Mouse (Mus musculus) kidney, postnatal 0 days (tissue): ENCODE data around the gene Nrarp. TPM values are rescaled to one million over a fixed set of nuclear protein-coding genes. Genes with fewer than 3 reads are reported as not detected.

Experiments used
- ATAC-seq: fragments of 200-750 bp; cut with Nextera tagmentation; replicated peaks from 2 replicates; pipeline ENCODE4 v1.8.0; 2017; ENCODE audit warnings: low read depth, moderate number of reproducible peaks, moderate TSS enrichment, moderate library complexity; ENCODE audit not compliant: low FRiP score
- DNase-seq: peaks from one replicate; pipeline ENCODE4 v3.0.0-alpha.2; 2016; ENCODE audit warnings: low spot score
- H3K27ac ChIP-seq: fragments of 300-500 bp; sonication (generic); 2 replicates; pipeline ENCODE4 v1.5.1; 2014; ENCODE audit warnings: mild to moderate bottlenecking
- H3K27me3 ChIP-seq: fragments of 300-500 bp; sonication (generic); 2 replicates; pipeline ENCODE4 v1.6.1; 2014; ENCODE audit warnings: low read length, mixed read lengths; ENCODE audit not compliant: insufficient read depth
- H3K36me3 ChIP-seq: fragments of 300-500 bp; sonication (generic); 2 replicates; pipeline ENCODE4 v1.6.1; 2014; ENCODE audit warnings: low read length, mixed read lengths; ENCODE audit not compliant: insufficient read depth
- H3K4me1 ChIP-seq: fragments of 300-500 bp; sonication (generic); replicated peaks from 2 replicates; pipeline ENCODE4 v1.6.1; 2014; ENCODE audit warnings: antibody characterized with exemption, low read length, mixed read lengths; ENCODE audit not compliant: insufficient read depth
- H3K4me2 ChIP-seq: fragments of 300-500 bp; sonication (generic); 2 replicates; pipeline ENCODE4 v1.6.1; 2014; ENCODE audit warnings: mild to moderate bottlenecking, low read length, moderate library complexity, mixed read lengths
- H3K4me3 ChIP-seq: fragments of 300-500 bp; sonication (generic); replicated peaks from 2 replicates; pipeline ENCODE4 v1.5.1; 2014; ENCODE audit warnings: low read depth, low read length
- H3K9ac ChIP-seq: fragments of 300-500 bp; sonication (generic); 2 replicates; pipeline ENCODE4 v1.6.1; 2014; ENCODE audit warnings: low read depth, low read length
- H3K9me3 ChIP-seq: fragments of 300-500 bp; sonication (generic); replicated peaks from 2 replicates; pipeline ENCODE4 v1.6.1; 2016; ENCODE audit warnings: low read length, inconsistent platforms, mixed read lengths
- CTCF ChIP-seq: IDR thresholded peaks from 2 replicates; pipeline ENCODE4 v1.5.1; 2016; ENCODE audit warnings: antibody characterized with exemption, low read depth, mild to moderate bottlenecking, moderate library complexity
- WGBS: fragments of 180-500 bp; shearing (Covaris S2); extraction: QIAGEN DNeasy Blood & Tissue Kit; methylation state at CpG from one replicate; pipeline ENCODE4 v1.1.7; 2014; 5-methylcytosine and 5-hydroxymethylcytosine counted together
- polyA plus RNA-seq: library from polyadenylated mRNA; unstranded; fragments of >200 nt; fragmentation: Nextera tagmentation; extraction: Ambion mirVana; gene quantifications from 2 replicates; pipeline ENCODE4 v1.2.1, GENCODE M21; 2015

Nrarp gene
- polyA plus RNA-seq, 1 experiment from 2014 or later, result 21.6 TPM

- Histone ChIP-seq H3K36me3 (no peaks in the 10 kb centered on the region), H3K4me1 (peaks cover 32% of the 10 kb centered on the region), H3K27me3 (no peaks in the 10 kb centered on the region), H3K9me3 (no peaks in the 10 kb centered on the region), H3K9ac (no peak overlapping the region), H3K4me3 (no peak overlapping the region), H3K4me2 (peak overlapping the region; percentile 4; the same call in 1 of the 2 replicates), H3K27ac (peak overlapping the region; percentile 68)
- 2% methylated on average over 6 of the region's 6 CpGs for WGBS
- TF ChIP-seq CTCF, result no peak
- DNase-seq (peak; percentile 79), ATAC-seq (peak; percentile 27; the same call in 1 of the 2 replicates)
These were observed 2.9 kb upstream of the Nrarp start for GRCm38 (mm10) chr2:25177685-25178084.

- TF ChIP-seq CTCF, result no peak
- 34% methylated on average over 10 of the region's 10 CpGs for WGBS
- H3K9ac ChIP-seq, result no peak overlapping the region
- H3K9me3 ChIP-seq, result no peaks in the 10 kb centered on the region
- DNase-seq (no peak), ATAC-seq (no peak)
- H3K27me3 ChIP-seq, result no peaks in the 10 kb centered on the region
- no peak overlapping the region for H3K4me2 ChIP-seq
- H3K36me3 ChIP-seq, result no peaks in the 10 kb centered on the region
- H3K4me1 ChIP-seq, result peaks cover 32% of the 10 kb centered on the region
- no peak overlapping the region for H3K4me3 ChIP-seq
- peak overlapping the region; percentile 32; the same call in 1 of the 2 replicates for H3K27ac ChIP-seq
These were observed 2.1 kb upstream of the Nrarp start for GRCm38 (mm10) chr2:25178285-25178972.

- H3K9me3 ChIP-seq, result no peaks in the 10 kb centered on the region
- H3K36me3 ChIP-seq, result no peaks in the 10 kb centered on the region
- H3K4me1 ChIP-seq, result peaks cover 32% of the 10 kb centered on the region
- DNase-seq, result no peak
- 20% methylated on average over 15 of the region's 15 CpGs for WGBS
- H3K4me3 ChIP-seq, result peak overlapping the region; percentile 63
- H3K9ac ChIP-seq, result peak overlapping the region; percentile 23; the same call in 1 of the 2 replicates
- H3K27me3 ChIP-seq, result no peaks in the 10 kb centered on the region
- H3K4me2 ChIP-seq, result peak overlapping the region; percentile 83
- ATAC-seq, result no peak
- no peak for TF ChIP-seq CTCF
- H3K27ac ChIP-seq, result peak overlapping the region; percentile 65
These were observed 866 bp upstream of the Nrarp start for GRCm38 (mm10) chr2:25179566-25180217.

- Histone ChIP-seq H3K9ac (peak overlapping the region; percentile 72), H3K4me1 (peaks cover 24% of the 10 kb centered on the region), H3K36me3 (no peaks in the 10 kb centered on the region), H3K27me3 (no peaks in the 10 kb centered on the region), H3K27ac (peak overlapping the region; percentile 86), H3K4me3 (peak overlapping the region; percentile 63), H3K9me3 (no peaks in the 10 kb centered on the region), H3K4me2 (peak overlapping the region; percentile 83)
- ATAC-seq (peak; percentile 31), DNase-seq (peak; percentile 40)
- no peak; the same call in 1 of the 2 replicates for TF ChIP-seq CTCF
- under 1% methylated on average over 93 of the region's 100 CpGs for WGBS
These were observed 674 bp downstream of the Nrarp start for GRCm38 (mm10) chr2:25180973-25181890.

GRCm38 (mm10) chr2:25181891-25182397 lies 1.4 kb downstream of the Nrarp start:
- Histone ChIP-seq H3K27me3 (no peaks in the 10 kb centered on the region), H3K4me3 (peak overlapping the region; percentile 63)

More at GRCm38 (mm10) chr2:25181891-25182397, 1.4 kb downstream of the Nrarp start:
- Histone ChIP-seq H3K36me3 (no peaks in the 10 kb centered on the region), H3K4me1 (peaks cover 17% of the 10 kb centered on the region), H3K27ac (peak overlapping the region; percentile 86; the same call in 1 of the 2 replicates), H3K4me2 (peak overlapping the region; percentile 83), H3K9me3 (no peaks in the 10 kb centered on the region), H3K9ac (peak overlapping the region; percentile 72)
- DNase-seq (no peak), ATAC-seq (no peak)
- no peak for TF ChIP-seq CTCF
- under 1% methylated on average over 17 of the region's 17 CpGs for WGBS
